Mouse (Mus musculus) T-helper 2 cell (primary cell): ENCODE measurements around the gene Mgst3.

ENCODE experiments used
- in situ Hi-C: fragments of 300-600 bp; cut with MboI, MseI; formaldehyde crosslinking; loops from one replicate; pipeline ENCODE4 v1.15.1; 2025; ENCODE audit warnings: high pct_unique_total_duplicates

Mgst3 gene

GRCm38 (mm10) chr1:167387796-167388195 lies 5.8 kb downstream of the Mgst3 start:
- in situ Hi-C loops: no loop called here

GRCm38 (mm10) chr1:167387310-167387709 lies 6.3 kb downstream of the Mgst3 start:
- in situ Hi-C loops: no loop called here

DNA sequence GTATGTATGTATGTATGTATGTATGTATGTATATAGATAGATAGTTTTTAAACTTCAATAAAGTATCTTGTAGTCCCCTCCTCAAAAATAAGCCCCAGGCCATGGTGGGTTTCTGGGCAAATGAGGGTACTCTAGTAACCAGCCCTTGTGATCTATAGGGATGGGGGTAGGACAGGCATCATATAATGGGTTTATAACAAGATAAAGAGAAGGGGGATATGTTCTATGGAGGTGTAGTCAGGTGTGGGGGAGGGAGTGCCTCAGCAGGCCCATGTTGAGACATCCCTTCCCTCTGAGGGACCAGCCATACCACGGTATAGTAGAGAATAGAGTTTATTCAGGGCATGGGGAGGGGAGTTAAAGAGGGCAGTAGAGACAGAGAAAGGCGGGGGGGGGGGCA lies 7.2 kb downstream of the Mgst3 start:
- in situ Hi-C loops: no loop called here

DNA sequence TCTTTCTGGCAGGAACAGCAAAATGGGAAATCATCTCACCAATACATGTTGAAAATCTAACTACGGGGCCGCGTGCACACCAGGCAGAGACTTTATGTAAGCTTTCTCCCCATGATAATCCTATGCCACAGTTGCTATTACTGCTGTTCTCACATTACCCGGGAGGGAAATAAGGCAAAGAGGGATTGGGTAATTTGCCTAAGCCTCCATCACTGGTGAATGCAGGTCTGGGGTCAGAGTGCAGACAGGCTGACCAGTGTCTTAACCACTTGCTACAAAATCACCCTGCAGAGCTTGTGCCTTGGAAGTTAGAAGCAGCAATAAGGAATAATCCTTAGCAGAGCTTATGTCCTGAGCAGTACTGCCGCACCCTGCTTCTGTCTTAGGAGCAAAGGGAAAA lies 8.0 kb downstream of the Mgst3 start:
- in situ Hi-C loops: no loop called here

GRCm38 (mm10) chr1:167385211-167385610 lies 8.4 kb downstream of the Mgst3 start:
- in situ Hi-C loops: no loop called here

DNA sequence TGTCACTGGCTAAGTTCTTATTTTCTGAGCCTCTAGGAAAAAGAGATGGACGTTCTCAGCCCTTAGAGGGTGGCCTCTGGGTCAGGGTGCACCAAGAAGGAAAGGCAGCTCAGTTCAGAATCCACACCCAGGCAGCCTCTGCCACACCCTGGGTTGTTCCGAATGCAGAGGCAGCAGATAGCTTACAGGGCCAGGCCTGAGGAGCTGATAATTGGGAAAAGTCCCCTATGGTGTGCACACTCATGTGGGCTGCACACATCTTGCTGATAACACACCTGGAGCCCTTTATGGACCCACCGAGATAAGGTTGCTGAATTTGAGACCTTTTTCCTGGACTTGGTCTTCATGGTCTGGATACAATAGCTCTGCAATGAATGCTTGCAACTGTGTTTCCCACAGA lies 9.5 kb downstream of the Mgst3 start:
- in situ Hi-C loops: no loop called here

- in situ Hi-C loops: no loop called here
Observed at GRCm38 (mm10) chr1:167383178-167383577, 10.5 kb downstream of the Mgst3 start.

DNA sequence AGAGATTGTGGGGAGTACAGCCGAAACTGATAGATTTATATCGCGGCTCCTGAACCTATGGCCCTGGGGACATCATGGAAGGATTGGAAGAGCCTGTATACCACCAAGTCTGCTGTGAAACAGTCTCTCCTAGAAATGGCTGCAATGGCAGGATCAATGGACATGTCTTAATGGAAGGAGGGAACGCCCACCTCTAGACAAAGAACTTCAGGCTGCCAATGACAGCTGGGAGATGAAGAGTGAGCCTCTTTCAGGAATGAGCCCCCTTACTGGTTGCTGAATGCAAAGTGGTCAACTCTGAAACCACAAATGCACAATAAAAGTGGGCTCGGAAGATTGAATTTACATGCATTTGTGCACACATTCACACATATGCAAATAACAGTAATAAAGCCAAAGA lies 10.9 kb downstream of the Mgst3 start:
- in situ Hi-C loops: no loop called here

- in situ Hi-C loops: no loop called here
Observed at GRCm38 (mm10) chr1:167382316-167382715, 11.3 kb downstream of the Mgst3 start.

GRCm38 (mm10) chr1:167381050-167382015 lies 12.3 kb downstream of the Mgst3 start:
- in situ Hi-C loops: no loop called here

DNA sequence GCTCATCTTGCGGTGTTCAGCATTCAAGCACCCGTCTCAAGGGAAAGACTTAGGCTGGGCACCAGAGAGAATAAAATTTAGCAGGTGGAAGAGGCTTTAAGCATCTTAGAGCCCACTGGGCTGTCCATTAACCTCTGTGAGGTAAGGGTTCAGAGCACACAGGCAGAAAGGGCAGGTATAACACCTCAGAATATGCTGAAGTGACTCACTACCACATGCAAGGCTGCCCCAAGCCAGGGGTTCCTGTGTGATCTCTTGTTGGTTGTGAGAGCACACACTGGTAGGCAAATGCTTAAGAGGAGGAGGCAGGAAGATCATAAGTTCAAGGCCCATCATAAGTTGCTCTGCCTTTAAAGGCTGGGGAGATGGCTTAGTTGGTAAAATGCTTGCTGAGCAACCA lies 13.4 kb downstream of the Mgst3 start:
- in situ Hi-C loops: no loop called here

DNA sequence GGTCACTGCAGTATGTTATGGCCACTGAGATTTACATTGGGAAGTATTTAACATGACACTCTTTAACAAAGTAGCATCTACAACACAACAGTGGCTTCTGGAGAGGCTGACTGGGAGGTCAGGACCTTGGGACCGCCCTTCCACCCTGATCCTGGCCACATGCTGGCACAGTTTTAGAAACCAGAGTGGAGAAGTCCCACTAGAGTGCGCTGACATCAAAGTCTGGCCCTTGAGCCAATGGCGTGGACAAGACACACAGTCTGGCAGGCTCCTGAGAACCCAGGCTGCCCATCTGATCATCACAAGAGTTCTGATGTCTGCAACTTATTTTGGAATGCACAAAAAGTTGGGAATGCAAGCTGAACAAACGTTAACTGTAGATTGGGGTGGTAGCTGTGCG lies 13.9 kb downstream of the Mgst3 start:
- in situ Hi-C loops: no loop called here

DNA sequence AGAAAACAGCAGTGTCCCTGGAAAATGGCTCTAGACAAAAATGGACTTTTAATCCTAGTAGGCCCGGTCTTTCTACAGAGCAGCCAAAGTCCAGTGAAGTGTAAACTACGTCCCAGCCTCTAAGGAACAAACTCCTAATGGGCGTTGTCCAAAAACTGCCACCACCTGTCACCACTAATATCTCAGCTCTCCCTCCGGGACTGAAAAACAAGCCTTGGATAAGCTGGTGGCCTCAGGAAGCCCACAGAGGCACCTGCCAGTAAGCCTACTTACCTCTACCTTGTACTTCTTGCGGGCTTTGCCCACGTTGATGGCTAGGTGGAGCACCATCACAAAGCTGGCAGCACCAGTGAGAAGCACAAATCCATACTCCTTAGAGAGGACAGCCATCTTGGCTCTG lies 15.6 kb downstream of the Mgst3 start:
- in situ Hi-C loops: no loop called here

DNA sequence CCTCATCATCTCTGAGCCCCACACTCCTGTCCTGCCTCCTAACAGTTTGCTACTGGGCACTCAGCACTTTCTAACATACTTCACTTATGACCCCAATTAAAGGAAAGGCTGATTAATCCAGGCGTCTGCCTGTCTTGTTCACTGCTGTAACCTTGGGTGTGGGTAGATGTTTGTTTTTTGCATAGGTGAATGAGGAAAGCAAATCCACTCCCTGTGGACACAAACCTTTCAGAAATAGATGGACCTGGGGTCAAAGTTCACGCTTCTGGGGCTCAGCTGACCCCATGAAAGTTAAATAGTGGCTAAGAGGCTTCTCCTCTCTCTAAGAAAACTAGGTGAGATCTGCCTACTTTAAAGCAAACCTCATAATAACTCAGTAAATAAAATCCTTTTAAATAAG lies 18.7 kb downstream of the Mgst3 start:
- in situ Hi-C loops: no loop called here

DNA sequence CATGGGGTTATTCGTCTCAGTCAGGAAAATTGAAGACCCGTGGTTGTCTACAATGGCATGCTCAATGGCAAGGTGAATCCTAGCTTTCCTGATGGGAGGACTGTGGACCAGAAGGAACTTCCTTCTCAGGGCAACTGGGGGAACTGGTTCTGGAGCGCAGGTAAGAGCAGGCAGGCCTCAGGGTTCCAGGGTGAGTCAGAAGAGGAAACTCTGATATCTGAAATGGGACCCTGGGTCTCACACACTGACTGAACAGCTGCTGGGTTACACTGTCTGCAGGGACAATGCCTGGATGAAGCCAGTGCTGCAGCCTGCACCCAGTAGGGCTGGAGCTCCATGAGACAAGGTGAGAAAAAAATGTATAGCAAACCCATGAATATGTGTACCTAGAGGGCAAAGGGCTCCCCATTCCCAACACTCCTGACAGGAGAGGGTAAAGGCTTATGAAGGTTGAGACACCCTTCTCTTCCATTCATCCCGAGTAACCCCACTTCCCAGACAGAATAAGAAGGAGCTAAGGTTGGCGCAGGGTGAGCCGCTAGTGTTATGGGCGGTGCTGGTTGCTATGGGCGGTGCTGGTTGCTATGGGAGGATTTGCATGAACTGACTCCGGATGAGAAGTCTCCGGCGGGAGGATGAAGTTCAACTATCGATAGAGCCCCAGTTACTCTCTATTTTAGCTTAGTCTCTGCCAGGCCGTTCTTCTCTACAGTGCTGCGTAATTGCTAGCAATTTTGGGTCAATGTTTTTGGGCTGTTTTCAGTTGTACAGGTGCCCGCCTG lies 19.4 kb downstream of the Mgst3 start:
- in situ Hi-C loops: no loop called here

DNA sequence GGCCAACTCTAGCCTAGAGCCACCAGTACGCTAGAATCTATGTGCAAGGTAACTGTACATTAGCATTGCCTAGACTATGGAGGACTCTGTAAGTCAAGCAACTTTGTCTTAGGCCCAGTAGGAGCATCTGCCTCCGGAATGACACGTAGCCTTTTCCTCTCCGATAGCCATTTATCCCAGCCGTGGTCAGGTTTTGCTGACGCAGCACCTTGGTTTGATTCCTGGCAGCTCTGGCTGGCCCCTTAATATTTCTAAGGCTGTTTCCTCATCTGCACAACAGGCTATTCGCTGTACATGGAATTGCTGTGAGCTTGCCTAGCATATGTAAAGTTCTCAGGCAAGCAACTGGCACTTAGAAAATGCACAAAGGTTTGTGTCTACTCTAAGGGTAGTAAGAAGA lies 20.9 kb downstream of the Mgst3 start:
- in situ Hi-C loops: no loop called here

GRCm38 (mm10) chr1:167369905-167370304 lies 23.7 kb downstream of the Mgst3 start:
- in situ Hi-C loops: no loop called here

DNA sequence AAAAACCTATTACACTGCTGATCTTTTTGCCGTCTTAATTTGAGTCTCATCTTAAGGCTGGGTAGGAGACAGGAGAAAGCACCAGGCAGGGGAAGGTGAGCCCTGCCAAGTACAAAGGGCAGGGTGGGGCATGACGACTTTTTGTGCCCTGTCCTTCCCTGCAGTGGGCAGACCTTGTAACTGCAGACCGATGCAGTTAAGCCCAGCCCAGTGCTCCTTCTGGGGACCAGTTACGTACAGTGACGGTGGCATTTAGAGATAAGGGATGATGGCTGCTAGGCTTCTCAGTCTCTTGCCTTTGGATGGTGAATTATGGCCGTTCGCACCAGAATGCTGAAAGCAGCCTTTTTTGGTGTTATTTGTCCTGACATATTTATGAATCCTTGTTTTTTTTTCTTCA lies 25.1 kb downstream of the Mgst3 start:
- in situ Hi-C loops: no loop called here

GRCm38 (mm10) chr1:167368018-167368417 lies 25.6 kb downstream of the Mgst3 start:
- in situ Hi-C loops: no loop called here

DNA sequence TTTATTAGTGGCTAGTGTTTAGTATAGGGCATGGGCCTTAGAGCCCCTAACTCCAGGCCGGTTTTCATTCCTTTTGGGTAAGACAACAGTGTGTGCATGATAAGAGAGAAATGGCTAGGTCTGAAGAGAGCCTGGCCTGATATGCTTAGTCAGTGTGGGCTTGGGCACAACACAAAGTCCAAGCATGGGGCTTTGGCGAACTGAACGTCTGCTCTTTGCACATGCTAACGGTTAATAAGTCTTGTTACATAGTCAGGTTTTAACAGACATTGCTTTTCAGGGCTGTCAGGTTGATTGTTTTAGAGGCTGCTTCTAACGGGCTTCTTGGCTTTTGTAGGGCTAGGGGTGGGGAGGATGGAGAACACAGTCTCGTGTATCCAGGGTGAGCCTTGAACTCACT lies 27.0 kb downstream of the Mgst3 start:
- in situ Hi-C loops: no loop called here

- in situ Hi-C loops: no loop called here
Observed at GRCm38 (mm10) chr1:167365808-167366207, 27.8 kb downstream of the Mgst3 start.

- in situ Hi-C loops: no loop called here
Observed at GRCm38 (mm10) chr1:167363322-167363721, 30.3 kb downstream of the Mgst3 start.

- in situ Hi-C loops: no loop called here
Observed at GRCm38 (mm10) chr1:167362819-167363218, 30.8 kb downstream of the Mgst3 start.
